Mouse (Mus musculus) CD4-positive helper T cell, adult 2 months (primary cell): Measurements from ENCODE around the gene Slc38a8.

Experiments used
- DNase-seq: peaks from one replicate; pipeline ENCODE4 v3.0.0-alpha.2; 2012; ENCODE audit warnings: low read depth, missing footprints, low spot score

Slc38a8 gene

GRCm38 (mm10) chr8:119487093-119487492, 14.4 kb downstream of the Slc38a8 start:
- DNase-seq = no peak

- DNase-seq = no peak
These were observed 17.2 kb downstream of the Slc38a8 start for GRCm38 (mm10) chr8:119484145-119484896.

GRCm38 (mm10) chr8:119478684-119479083, 22.8 kb downstream of the Slc38a8 start:
- no peak for DNase-seq

GRCm38 (mm10) chr8:119468091-119468490, 33.4 kb downstream of the Slc38a8 start:
- no peak for DNase-seq

- no peak for DNase-seq
These were observed 34.7 kb downstream of the Slc38a8 start for GRCm38 (mm10) chr8:119466794-119467193.

- no peak for DNase-seq
These were observed 35.4 kb downstream of the Slc38a8 start for GRCm38 (mm10) chr8:119466105-119466504.

GRCm38 (mm10) chr8:119463709-119464108, 37.8 kb downstream of the Slc38a8 start:
- no peak for DNase-seq

- no peak for DNase-seq
These were observed 40.1 kb downstream of the Slc38a8 start for GRCm38 (mm10) chr8:119461356-119461755.

GRCm38 (mm10) chr8:119459724-119460123, 41.8 kb downstream of the Slc38a8 start:
- DNase-seq = no peak

GRCm38 (mm10) chr8:119456045-119456444, 45.5 kb downstream of the Slc38a8 start:
- DNase-seq = no peak

- no peak for DNase-seq
These were observed 48.6 kb downstream of the Slc38a8 start for GRCm38 (mm10) chr8:119452919-119453318.

GRCm38 (mm10) chr8:119451131-119451530, 50.4 kb downstream of the Slc38a8 start:
- DNase-seq = no peak

- no peak for DNase-seq
These were observed 51.9 kb downstream of the Slc38a8 start for GRCm38 (mm10) chr8:119449627-119450026.

- no peak for DNase-seq
These were observed 53.7 kb downstream of the Slc38a8 start for GRCm38 (mm10) chr8:119447781-119448170.

GRCm38 (mm10) chr8:119446990-119447780, 54.3 kb downstream of the Slc38a8 start:
- DNase-seq = no peak

GRCm38 (mm10) chr8:119446211-119446989, 55.1 kb downstream of the Slc38a8 start, which contains the start of gene Necab2:
Gene Necab2 (plus strand): TSS chr8:119446719.
- peak; percentile 50 for DNase-seq

- no peak for DNase-seq
These were observed 58.5 kb downstream of the Slc38a8 start for GRCm38 (mm10) chr8:119442970-119443369.

GRCm38 (mm10) chr8:119442013-119442412, 59.5 kb downstream of the Slc38a8 start:
- no peak for DNase-seq

GRCm38 (mm10) chr8:119440952-119441270, 60.6 kb downstream of the Slc38a8 start:
- DNase-seq = peak; percentile 58

- no peak for DNase-seq
These were observed 61.1 kb downstream of the Slc38a8 start for GRCm38 (mm10) chr8:119440250-119440951.

- no peak for DNase-seq
These were observed 61.6 kb downstream of the Slc38a8 start for GRCm38 (mm10) chr8:119439893-119440249.

- no peak for DNase-seq
These were observed 62.1 kb downstream of the Slc38a8 start for GRCm38 (mm10) chr8:119439424-119439823.
